Mouse (Mus musculus): Measurements from ENCODE around the gene Mfn2. TPM values are rescaled to one million over a fixed set of nuclear protein-coding genes. Genes with fewer than 3 reads are reported as not detected.

The Mfn2 gene
- total RNA-seq, 2 experiments from 2014 or later = 188 to 200 TPM

DNA sequence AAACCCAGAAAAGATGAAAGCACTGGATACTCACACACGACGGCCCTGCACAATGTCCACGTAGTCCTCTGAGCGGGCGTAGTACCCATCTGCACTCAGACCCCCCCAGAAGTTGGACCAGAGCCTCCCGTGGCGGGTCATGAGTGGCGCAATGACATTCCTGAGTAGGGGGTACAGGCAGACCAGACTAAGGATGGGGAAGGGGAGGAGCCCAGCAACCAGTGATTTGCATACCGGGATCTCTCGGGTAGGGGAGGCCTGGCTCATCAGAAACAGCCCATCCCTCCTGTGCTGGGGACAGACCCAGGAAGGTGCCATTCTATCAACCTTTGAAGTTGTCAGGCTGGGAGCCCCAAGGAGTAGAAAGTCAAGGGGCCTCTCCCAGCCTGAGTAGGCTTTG is 16.5 kb upstream of the Mfn2 start:
- no peak for DNase-seq (ENCODE audit: low spot score in 2 of 2)

DNA sequence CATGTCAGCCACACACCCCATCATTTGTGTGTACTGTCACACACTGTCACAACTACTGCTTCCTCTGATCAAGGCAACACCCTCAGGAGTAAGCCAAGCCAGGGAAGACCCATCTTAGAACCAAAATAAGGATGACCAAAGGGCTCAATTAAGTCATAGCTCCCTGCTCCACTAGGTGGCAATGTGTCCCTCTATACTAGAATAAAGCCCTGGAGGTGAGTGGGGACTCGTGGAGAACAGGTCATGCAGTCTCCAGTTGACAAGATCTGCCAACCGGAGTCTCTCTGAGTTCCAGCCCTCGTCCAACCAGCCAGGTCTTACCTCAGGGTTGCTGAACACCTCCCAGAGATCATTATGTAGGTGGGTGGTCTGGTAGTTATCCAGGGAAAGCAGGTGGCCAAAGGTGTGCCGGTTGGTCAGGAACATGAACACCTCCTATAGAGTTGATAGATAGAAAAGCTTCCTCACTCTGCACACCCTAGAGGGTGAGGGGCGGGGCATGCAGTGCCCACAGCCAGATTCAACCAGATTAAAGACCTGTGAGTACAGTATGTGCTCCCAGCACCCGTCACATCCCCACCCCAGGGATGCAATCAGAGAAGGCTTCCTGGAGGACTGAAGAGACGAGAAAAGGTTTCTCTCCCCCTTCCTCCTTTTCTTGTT is 14.1 kb upstream of the Mfn2 start:
- peak; percentile 28 to 59 for DNase-seq (ENCODE audit: low spot score in 2 of 2)

DNA sequence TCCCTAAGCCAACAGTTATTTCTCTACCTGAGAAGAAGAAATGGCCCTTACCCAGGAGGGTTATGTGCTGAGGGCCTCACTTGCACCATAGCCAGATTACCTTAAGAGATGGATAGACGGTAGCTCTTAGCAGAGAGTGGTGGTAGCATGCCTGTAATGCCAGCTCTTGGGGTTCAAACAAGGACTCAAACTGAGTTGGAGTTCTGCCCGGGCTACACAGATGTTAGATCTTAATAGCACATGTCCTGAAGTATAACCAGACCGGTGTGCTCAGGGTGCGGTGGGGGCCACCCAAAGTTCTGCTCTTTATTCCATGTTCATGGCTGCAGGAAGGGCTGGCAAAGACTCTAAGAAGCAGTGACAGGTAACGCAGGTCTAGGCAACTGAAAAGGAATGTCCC is 5.0 kb upstream of the Mfn2 start:
- no peak for DNase-seq (ENCODE audit: low spot score in 2 of 2)

DNA sequence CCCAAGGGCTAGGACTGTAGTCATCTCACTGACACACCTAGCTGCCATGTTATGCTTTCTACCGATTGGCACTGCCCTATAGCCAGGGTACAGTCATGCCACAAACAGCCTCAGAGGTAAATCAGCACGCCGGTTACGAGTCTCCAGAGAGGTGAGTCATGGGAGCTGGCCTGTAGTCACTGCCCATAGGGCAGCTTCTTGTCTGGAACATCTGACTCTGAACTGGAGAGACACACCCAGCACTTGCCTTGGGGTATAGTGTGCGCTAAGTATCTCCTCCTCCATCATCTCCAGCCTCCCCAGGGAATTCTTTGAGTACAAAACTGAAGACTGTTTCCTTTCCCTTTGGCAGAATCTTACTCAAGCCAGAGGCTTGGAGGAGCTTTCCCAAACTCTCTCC is 1.7 kb upstream of the Mfn2 start:
- no peak for DNase-seq (ENCODE audit: low spot score in 2 of 2)

DNA sequence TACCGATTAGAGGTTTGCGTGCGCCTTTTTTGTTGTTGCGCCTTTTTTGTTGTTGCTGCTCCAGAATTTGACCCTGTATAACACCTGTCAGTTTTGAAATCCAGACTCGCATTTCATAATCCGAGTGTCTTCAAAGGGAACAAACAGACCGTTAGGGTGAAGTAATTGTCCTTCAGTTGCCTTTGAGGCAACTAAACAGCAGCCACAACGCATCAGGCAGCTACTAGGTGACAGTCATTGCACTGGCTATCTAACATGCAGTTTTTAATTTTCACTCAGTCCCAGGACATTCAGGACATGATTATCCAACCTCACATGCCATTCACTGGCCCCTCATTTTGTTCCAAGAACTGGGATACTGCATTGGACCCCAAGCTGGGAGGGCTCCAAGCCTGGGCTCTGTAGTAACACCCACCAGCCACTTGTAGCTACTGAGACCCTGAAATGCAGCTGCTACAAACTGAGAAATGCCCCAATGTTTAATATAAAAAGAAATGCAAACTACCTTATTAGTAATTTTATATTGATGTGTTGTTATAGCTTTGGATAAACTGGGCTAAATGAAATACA is 671 bp upstream of the Mfn2 start:
- no peak for DNase-seq (ENCODE audit: low spot score in 2 of 2)

DNA sequence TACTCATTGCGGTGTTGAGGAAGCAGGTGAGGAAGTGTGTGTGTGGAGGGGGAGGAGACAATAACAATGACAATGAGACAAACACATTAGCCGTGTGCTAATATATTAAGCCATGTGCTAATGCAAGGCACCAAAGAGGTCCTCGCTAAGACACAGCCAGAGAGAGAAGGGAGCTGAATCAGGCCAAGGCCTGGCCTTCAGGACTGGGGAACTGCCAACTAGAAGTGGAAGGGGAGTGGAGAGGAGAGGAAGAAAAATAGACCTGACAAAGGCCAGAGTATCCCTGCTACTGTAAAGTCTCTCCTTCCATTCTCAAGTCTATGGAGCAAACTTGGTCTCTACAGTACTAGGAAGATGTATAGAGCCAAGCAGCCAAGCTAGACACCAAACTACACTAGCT is 903 bp downstream of the Mfn2 start:
- no peak for DNase-seq (ENCODE audit: low spot score in 2 of 2)

DNA sequence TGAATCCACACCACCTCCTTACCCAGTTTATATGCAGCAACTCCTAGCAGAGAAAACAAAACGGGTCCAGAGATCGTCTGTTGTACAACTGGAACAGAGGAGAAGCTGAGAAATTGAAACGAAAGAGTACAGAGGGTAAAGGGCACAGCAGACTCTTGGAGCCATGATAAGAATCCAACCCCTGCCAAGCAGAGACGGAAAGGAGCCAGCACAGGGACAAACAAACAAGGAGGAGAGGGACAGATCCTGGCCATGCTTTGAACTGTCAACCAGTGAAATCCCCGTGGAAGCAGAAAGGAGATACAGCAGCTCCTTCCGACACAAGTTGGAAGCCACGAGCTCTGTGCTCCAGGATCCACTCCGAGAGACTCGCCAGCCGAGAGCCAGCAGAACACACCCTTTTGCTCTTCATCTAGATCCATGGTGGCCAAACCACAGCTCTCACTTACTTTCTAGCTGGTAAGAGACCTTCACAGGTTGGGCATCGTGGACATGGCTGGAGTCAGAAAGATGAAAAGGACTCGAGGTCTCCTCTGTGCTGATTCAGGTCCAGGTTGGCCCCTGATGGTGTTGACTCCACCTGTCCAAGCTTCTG is 1.5 kb downstream of the Mfn2 start:
- no peak for DNase-seq (ENCODE audit: low spot score in 2 of 2)

DNA sequence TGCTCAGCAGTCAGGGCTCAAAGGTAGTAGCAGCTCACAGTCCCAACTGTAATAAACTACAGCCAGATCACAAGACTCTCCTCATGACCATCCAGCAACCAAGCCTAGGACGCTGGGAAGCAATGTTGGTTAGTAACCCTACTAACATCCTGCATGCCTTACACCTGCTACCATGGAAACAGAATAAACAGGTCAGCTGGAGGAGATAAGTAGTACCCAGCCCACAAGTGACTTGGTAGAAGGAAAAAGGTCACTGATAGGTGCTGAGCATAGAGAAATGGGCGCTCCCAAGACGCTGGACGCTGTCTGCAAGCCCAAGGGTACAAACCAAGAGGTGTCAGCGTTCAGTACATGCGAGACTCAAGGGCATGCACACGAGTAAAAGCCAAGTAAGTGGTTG is 4.1 kb downstream of the Mfn2 start:
- DNase-seq (ENCODE audit: low spot score in 2 of 2) = no peak

DNA sequence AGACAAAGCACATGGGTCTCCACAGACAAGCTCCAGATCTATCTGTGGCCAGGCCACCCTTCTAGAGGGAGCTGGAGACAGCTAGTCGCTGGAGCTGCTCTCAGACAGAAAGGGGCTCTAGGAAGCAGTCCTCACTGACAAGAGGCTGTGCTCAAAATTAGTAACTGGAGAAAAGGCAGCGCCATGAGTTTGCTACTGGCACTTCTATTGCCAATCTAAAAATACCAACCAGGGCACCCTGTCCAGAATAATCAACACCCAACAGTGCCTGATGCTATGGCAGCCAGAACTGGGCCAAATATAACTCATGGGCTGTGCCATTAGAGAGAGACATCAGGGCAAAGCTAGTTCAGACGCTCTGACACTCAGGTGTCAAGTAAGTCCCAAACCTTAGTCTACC is 7.2 kb downstream of the Mfn2 start:
- peak in 1 of 2 experiments; percentile 53 for DNase-seq (ENCODE audit: low spot score in 2 of 2)

DNA sequence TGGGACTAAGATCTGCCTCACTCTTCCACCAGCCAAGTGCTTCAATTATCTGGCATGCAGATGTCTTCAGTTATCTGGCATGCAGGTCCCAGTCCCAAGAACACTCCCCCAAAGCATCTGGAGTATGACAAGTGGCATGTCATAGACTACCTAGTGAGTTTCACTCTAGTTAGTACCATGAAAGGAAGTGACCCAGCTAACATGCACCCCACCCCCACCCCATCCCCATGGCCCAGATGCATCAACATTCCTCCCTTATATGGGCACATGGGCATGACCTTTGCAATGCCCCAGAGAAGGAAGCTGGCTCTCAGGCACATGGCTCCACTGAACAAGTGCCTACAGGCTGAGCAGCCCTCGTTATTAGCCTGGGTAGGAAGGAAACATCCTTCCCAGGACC is 8.1 kb downstream of the Mfn2 start:
- no peak for DNase-seq (ENCODE audit: low spot score in 2 of 2)

DNA sequence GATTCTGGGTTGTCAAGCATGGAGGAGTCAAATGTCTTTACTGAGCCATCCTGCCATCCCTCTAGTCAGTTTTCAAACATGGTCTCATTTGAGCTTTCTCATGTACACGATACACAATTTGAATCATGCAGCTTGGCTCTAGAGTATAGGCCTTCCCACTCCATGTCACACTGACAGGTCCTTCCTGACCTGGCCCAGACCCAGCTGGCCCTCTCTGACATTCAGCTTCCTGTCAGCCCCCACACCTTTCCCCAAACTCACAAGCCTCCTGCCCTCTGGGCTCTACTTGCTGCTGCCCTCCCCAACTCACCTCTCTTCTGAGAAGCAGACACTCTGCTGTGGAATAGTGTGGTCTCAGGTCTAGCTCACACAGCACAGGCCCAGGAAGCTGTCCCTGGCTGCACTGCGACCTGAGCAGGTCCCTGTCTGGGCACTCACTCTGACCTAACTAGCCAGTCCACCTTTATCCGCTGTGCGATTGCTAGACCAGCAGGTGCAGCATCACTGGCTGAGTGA is 8.6 kb downstream of the Mfn2 start:
- no peak for DNase-seq (ENCODE audit: low spot score in 2 of 2)

DNA sequence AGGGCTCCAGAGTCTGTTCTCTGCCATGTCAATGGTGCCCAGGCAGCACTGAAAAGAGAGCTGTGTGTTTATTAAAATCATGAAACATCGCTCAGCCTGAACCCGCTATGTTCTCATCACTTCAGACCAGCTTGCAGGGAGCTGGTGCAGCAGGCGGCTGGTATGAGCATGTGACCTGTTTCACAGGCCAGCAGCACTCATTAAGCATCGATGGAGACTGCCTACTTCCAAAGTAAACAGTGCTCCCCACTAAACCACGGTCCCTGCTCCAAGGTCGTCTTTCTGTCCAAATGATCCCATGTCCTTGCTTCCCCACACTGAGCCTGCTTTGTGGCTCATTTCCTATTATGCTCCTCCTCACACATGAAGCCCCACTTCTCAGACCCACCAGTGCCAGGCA is 14.2 kb downstream of the Mfn2 start:
- DNase-seq (ENCODE audit: low spot score in 2 of 2) = peak; percentile 37 to 41

DNA sequence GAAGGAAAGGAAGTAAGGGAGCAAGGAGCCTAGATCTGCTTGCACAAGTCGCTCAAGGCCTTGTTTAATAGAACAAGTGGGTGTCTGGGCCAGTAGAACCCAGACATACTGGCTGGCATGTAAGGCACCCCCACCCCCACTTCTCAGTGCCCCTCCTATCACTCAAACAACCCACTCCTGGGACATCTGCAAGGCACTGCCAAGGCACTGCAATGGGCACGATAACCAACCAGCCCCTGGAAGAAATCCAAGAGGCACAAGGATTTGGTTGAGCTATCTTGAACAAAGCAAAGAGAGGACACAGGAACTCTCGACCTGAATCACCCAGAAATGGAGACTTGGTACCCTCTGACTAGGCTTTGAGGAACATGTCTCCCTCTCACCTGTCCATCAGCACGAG is 16.3 kb downstream of the Mfn2 start:
- no peak for DNase-seq (ENCODE audit: low spot score in 2 of 2)

DNA sequence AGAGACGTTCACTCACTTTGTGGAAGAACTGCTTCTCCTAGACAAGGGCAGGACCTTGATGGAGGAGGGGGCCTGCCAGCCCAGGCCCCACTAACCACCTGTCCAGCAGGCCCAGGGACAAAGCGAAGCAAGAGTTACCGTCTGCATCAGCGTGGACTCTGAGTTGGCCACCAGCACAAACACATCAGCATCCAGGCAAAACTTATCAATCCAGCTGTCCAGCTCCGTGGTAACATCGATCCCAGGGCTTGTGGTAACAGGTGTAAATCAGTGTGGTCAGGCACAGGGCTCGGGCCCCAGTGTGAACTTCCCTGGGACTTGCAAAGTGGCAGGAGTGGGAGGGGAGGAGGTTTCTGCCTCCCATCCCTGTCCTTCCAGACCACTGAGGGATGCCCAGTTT is 17.2 kb downstream of the Mfn2 start:
- no peak for DNase-seq (ENCODE audit: low spot score in 2 of 2)

DNA sequence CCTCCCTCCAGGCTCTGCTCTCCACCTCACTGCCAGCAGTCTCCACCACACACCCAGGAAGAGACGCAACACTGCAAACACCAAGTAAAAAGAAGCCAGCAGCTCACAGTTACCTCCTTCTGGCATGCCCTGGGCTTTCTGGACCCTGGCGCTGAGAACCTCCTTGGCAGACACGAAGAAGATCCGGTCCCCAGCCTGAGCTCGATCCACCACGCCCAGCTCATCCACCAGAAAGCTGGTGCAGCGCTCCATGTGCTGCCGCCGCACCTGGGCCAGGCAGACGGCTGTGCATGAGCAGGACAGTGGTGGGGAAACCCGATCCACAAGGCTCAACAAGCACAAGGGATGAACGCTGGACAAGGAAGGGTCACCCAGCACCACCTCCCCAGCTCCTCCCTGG is 18.3 kb downstream of the Mfn2 start:
- DNase-seq (ENCODE audit: low spot score in 2 of 2) = no peak

DNA sequence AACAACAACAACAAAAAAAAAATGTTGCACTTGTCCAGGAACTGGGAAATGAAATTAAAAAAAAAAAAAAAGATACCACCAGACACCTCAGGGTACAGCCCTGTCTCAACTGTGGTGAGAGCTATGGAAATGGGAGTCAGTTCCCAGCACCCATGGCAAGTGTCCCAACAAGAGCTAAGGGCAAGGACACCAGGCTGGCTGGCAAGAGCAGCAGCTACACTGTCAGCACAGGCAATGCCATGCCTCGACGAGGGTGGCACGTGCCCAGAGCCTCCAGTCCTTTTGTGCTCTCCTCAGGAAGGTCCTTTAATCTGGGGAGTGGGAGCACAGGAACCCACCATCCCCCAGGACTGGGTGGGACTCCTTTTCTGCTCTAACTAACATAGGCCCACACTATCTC is 20.4 kb downstream of the Mfn2 start:
- DNase-seq (ENCODE audit: low spot score in 2 of 2) = no peak

DNA sequence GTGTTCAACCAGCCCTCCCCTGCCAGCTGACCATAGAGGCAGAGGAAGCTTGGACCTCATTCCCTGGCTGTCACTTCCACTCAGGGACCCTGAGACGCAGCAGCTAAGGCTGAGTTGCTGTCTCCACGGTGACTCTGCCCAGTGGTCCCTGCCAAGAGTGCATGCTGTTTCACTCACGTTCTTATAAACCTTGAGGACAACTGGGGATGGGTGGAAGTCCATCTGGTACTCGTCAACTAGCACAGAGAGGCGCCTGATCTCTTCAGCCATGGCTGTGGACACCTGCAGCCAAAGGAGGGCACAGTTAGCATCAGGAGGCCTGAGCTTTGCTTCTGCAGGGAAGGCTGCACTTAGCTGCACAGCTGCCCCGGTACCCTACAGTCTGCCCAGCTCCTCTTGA is 21.5 kb downstream of the Mfn2 start:
- no peak for DNase-seq (ENCODE audit: low spot score in 2 of 2)

DNA sequence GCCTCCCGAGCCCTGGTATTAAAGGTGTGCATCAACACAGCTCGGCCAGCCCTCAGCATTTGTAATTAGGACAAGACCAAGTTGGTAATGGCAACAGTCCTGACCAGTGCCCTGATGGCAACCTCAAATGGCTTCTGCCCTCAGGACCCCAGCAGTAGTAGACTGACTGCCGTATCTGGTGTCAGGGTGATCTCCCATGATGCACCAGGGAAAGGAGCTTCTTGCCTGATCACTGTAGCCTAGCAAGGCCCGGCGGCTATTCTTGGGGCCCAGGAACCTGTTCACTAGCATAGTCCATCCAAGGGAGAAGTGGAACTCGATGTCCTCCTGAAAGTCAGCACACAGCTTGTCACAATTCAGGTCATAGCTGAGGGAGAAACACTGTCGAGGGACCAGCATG is 22.7 kb downstream of the Mfn2 start:
- DNase-seq (ENCODE audit: low spot score in 2 of 2) = no peak

DNA sequence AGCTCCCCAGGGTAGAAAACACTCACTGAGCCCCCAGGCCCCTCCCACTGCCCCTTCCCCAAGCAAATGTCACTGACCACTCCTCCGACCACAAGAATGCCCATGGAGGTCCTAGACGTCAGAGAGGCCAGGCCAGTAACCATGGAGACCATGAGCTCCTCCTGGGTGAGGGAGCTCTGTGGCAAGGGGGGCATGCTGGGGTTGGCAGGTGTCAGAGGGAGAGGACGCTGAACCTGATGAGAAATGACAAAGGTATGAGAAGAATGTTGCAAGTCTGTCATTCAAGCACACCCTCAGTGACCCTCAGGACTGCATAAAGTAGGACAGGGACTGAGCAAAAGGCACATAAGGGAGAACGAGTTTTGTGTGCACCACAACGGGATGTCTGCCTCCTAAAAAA is 24.6 kb downstream of the Mfn2 start:
- DNase-seq (ENCODE audit: low spot score in 2 of 2) = no peak

DNA sequence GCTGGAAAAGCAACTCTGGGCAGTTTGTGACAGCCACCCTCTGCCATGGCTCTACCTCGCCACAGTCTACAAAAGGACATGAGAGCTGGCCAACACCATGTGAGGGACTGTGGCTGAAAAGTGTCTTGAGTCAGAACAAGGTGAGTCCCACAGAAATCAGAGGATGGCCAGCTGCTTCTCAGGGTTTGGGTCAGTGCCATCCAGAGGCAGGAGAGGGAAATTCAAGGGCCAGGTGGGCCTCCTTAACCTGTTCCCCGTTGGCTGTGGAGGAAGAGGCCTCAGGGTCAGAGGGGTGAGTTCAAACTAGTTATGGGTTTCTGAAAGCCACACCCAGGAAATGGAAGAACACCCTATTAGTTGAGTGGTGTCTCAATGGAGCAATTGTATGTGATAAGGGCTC is 25.0 kb downstream of the Mfn2 start:
- DNase-seq (ENCODE audit: low spot score in 2 of 2) = no peak

DNA sequence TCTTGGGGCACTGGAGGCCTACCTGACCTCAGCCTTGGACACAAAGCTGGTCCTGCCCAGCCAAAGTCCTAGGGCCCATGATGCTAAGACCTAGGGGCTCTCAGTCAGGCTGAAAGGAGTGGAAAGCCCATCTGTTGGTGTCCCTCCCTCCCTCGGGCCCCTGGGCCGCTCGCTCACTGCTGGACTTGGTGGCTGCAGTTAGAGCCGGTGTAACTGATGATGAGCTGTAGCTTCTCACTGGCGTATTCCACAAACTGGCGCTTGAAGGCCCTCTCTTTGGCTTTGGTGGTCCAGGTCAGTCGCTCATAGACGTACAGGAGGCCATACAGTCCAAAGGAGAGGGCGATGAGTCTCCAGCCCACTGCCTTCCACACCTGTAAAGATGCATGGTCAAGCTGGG is 26.0 kb downstream of the Mfn2 start:
- no peak for DNase-seq (ENCODE audit: low spot score in 2 of 2)

DNA sequence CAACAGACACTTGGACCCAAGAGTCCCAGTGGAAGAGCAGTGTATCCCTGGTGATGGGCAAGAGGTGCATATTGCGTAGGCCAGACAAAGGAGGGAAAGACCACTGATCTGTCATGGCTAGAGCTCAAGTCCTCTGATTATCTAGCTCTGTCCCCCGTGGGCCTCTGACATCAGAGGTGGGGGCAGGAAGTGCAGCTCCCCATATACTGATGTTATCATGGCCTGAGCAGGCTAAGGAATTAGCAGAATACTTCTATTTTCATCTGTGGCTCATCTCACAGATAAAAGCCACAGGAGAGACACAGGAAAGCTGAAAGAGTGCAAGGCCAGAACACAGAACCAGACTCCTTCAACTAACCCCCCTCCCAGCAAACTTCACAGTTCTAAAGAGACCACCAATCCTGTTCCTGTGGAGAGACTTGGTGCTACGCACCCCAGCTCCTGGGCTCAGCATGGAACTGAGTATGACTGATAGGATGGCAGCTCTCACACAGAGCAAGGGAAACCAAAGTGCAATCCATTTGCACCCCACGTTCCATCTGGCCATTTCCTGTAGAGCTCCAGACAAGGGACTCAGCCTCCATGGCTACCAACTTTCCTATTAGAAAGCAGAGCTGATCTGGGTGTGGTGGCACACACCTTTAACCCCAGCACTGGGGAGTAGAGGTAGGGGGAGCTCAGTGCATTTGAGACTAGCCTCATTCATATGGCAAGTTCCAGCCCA is 28.5 kb downstream of the Mfn2 start:
- DNase-seq (ENCODE audit: low spot score in 2 of 2) = no peak

Data from layer of hippocampus, postnatal 14 days (tissue).